Mouse (Mus musculus) heart, postnatal 0 days (tissue): Measurements from ENCODE around the gene Tep1.

ENCODE experiments used
- CTCF ChIP-seq: IDR thresholded peaks from 2 replicates; pipeline ENCODE4 v1.5.1; 2016; ENCODE audit warnings: antibody characterized with exemption, control low read depth, low read depth
- EP300 ChIP-seq: IDR thresholded peaks from 2 replicates; pipeline ENCODE4 v1.6.1; 2016; ENCODE audit warnings: antibody characterized with exemption, low read depth

GRCm38 (mm10) chr14:50869889-50870804 is at the start of gene Tep1:
- TF ChIP-seq CTCF (no peak), EP300 (no peak)
